Mouse (Mus musculus) lung, postnatal 0 days (tissue): ENCODE measurements around the gene Tulp3. TPM values are rescaled to one million over a fixed set of nuclear protein-coding genes. Genes with fewer than 3 reads are reported as not detected.
A peak's percentile ranks its signal among the peaks of the same experiment; 100 is the strongest.

Source experiments
- ATAC-seq: fragments of 200-750 bp; cut with Nextera tagmentation; 2 replicates; pipeline ENCODE4 v1.8.0; 2017; ENCODE audit warnings: moderate library complexity
- DNase-seq: peaks from one replicate; pipeline ENCODE4 v3.0.0-alpha.2; 2016; ENCODE audit warnings: low spot score
- H3K27ac ChIP-seq: fragments of 300-500 bp; sonication (generic); 2 replicates; pipeline ENCODE4 v1.5.1; 2014; ENCODE audit warnings: antibody characterized with exemption, mild to moderate bottlenecking, low read length, mixed read lengths
- H3K27me3 ChIP-seq: fragments of 300-500 bp; sonication (generic); replicated peaks from 2 replicates; pipeline ENCODE4 v1.6.1; 2014; ENCODE audit warnings: low read length, mixed read lengths; ENCODE audit not compliant: insufficient read depth
- H3K36me3 ChIP-seq: fragments of 300-500 bp; sonication (generic); 2 replicates; pipeline ENCODE4 v1.6.1; 2014; ENCODE audit warnings: low read length, mixed read lengths; ENCODE audit not compliant: insufficient read depth
- H3K4me1 ChIP-seq: fragments of 300-500 bp; sonication (generic); 2 replicates; pipeline ENCODE4 v1.6.1; 2014; ENCODE audit warnings: antibody characterized with exemption, low read depth, low read length, mixed read lengths; ENCODE audit not compliant: insufficient read depth
- H3K4me2 ChIP-seq: fragments of 300-500 bp; sonication (generic); replicated peaks from 2 replicates; pipeline ENCODE4 v1.6.1; 2014; ENCODE audit warnings: low read depth, mild to moderate bottlenecking, low read length, moderate library complexity, mixed read lengths
- H3K4me3 ChIP-seq: fragments of 300-500 bp; sonication (generic); 2 replicates; pipeline ENCODE4 v1.5.1; 2014; ENCODE audit warnings: low read depth, low read length
- H3K9ac ChIP-seq: fragments of 300-500 bp; sonication (generic); replicated peaks from 2 replicates; pipeline ENCODE4 v1.6.1; 2014; ENCODE audit warnings: low read depth, mild to moderate bottlenecking
- H3K9me3 ChIP-seq: fragments of 300-500 bp; sonication (generic); 2 replicates; pipeline ENCODE4 v1.6.1; 2016; ENCODE audit warnings: low read length, mixed read lengths
- CTCF ChIP-seq: IDR thresholded peaks from 2 replicates; pipeline ENCODE4 v1.5.1; 2016; ENCODE audit warnings: antibody characterized with exemption, mild to moderate bottlenecking
- EP300 ChIP-seq: IDR thresholded peaks from 2 replicates; pipeline ENCODE4 v1.6.1; 2016; ENCODE audit warnings: antibody characterized with exemption, mild to moderate bottlenecking, control low read depth
- WGBS: fragments of 180-500 bp; shearing (Covaris S2); extraction: QIAGEN DNeasy Blood & Tissue Kit; methylation state at CpG from one replicate; pipeline ENCODE4 v1.1.7; 2014; 5-methylcytosine and 5-hydroxymethylcytosine counted together
- polyA plus RNA-seq: library from polyadenylated mRNA; unstranded; fragments of >200 nt; fragmentation: Nextera tagmentation; extraction: Ambion mirVana; gene quantifications from 2 replicates; pipeline ENCODE4 v1.2.1, GENCODE M21; 2015

Gene Tulp3
- 9.5 and 10.9 TPM in 2 replicates for polyA plus RNA-seq

GRCm38 (mm10) chr6:128355726-128356416 is at the start of gene Tulp3:
Gene Tulp3, minus strand, starts transcription at chr6:128355851.
- 0 out of 2 replicates have a peak, but pooled peaks cover 3% of the 10 kb centered on the region for H3K4me1 ChIP-seq
- 4% methylated on average over 35 of the region's 42 CpGs for WGBS
- ATAC-seq: peak; percentile 100

GRCm38 (mm10) chr6:128404708-128405107 is 49.1 kb upstream of the Tulp3 start:
- DNase-seq: no peak
- Histone ChIP-seq H3K4me2 (no peak overlapping the region), H3K27ac (no peak overlapping the region), H3K9me3 (no peaks in the 10 kb centered on the region), H3K4me1 (0 out of 2 replicates have a peak, but pooled peaks cover 5% of the 10 kb centered on the region), H3K27me3 (no peaks in the 10 kb centered on the region), H3K9ac (no peak overlapping the region), H3K4me3 (no peak overlapping the region), H3K36me3 (peaks cover 9% of the 10 kb centered on the region; the same call in 1 of the 2 replicates)
- ATAC-seq: no peak
- no peak for TF ChIP-seq EP300
- WGBS: 59% methylated on average over 5 of the region's 5 CpGs

More at GRCm38 (mm10) chr6:128355726-128356416, at the start of gene Tulp3:
- TF ChIP-seq EP300: no peak
- TF ChIP-seq CTCF: 0 out of 2 replicates have a peak, but pooled peaks have one; percentile 0
- peak within 1 kb of the TSS; percentile 77 for H3K4me3 ChIP-seq
- H3K9ac ChIP-seq: peak within 1 kb of the TSS; percentile 51
- H3K36me3 ChIP-seq: no peaks in the 10 kb centered on the region
- H3K4me2 ChIP-seq: peak within 1 kb of the TSS; percentile 91
- DNase-seq: peak; percentile 97
- no peaks in the 10 kb centered on the region for H3K27me3 ChIP-seq
- H3K9me3 ChIP-seq: no peaks in the 10 kb centered on the region
- peak within 1 kb of the TSS; percentile 84 for H3K27ac ChIP-seq

DNA sequence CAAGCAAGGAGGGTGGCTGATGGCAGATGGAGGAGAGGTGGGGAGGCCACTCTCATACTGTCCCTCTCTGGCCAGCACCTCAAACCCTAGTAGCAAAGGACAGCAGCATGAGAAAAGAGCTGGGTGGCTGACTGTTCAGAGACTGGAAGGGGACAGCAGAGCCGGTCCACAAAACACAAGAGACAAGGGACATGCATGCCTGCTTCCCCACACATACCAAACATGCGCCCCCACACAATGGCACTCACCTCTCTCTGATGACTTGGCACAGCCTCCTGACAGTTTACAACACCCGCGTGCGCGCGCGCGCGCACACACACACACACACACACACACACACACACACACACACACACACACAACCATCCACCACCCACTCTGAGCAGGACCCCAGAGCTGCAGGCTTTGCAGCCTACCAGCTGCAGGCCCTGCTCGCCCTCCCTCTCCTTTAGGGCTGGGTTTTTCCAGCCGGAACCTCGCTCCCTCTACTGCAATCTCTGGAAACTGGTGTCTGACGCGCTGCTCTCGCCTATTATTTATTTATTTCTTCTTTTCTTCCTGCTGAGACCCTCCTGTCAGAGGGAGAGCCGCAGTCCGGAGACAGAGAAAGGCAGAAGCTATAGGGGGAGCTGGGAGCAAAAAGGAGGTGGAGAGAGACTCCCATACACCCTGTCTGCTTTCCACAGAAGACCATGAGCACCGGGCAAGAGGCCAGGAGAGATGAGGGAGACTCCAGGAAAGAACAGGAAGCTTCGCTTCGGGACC is 44.0 kb upstream of the Tulp3 start:
- H3K4me3 ChIP-seq: peak overlapping the region; percentile 17; the same call in 1 of the 2 replicates
- 0 out of 2 replicates have a peak, but pooled peaks have one; percentile 38 for ATAC-seq
- peak overlapping the region; percentile 52 for H3K4me2 ChIP-seq
- 25% methylated on average over 20 of the region's 21 CpGs for WGBS
- no peaks in the 10 kb centered on the region for H3K36me3 ChIP-seq
- H3K9ac ChIP-seq: no peak overlapping the region; the same call in 1 of the 2 replicates
- H3K27ac ChIP-seq: no peak overlapping the region
- TF ChIP-seq CTCF (no peak), EP300 (no peak)
- H3K27me3 ChIP-seq: no peaks in the 10 kb centered on the region
- H3K9me3 ChIP-seq: no peaks in the 10 kb centered on the region
- peak; percentile 58 for DNase-seq
- H3K4me1 ChIP-seq: 0 out of 2 replicates have a peak, but pooled peaks cover 5% of the 10 kb centered on the region

DNA sequence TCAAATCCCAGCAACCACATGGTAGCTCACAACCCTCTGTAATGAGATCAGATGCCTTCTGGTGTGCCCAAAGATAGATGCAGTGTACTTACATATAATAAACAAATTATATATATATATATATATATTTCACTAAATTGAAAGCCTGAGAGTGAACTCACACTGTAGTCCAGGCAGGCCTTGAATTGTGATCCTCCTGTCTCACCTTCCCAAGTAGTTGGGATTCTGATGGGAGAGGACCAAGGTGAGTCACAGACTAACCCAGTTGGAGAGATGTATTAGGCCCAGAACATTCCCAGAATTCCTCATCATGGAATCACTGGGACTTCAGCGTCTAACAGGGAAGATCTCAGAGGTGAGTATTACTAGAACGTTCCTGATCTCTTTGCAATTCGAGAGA is 43.3 kb upstream of the Tulp3 start, which contains the start of gene Nrip2:
Nrip2 (plus strand) TSS at position 301 of the 400 bp plus-strand sequence.
- Histone ChIP-seq H3K9me3 (no peaks in the 10 kb centered on the region), H3K27ac (no peak within 1 kb of the TSS)
- no peak for DNase-seq

GRCm38 (mm10) chr6:128397574-128398261 is 42.1 kb upstream of the Tulp3 start:
- DNase-seq: peak; percentile 24
- TF ChIP-seq EP300: no peak
- no peak for TF ChIP-seq CTCF
- Histone ChIP-seq H3K9me3 (no peaks in the 10 kb centered on the region), H3K27ac (no peak overlapping the region), H3K4me3 (no peak overlapping the region), H3K27me3 (no peaks in the 10 kb centered on the region), H3K4me2 (no peak overlapping the region), H3K36me3 (no peaks in the 10 kb centered on the region), H3K9ac (no peak overlapping the region), H3K4me1 (0 out of 2 replicates have a peak, but pooled peaks cover 5% of the 10 kb centered on the region)
- no peak for ATAC-seq
- 66% methylated on average over 7 of the region's 7 CpGs for WGBS

More for the DNA sequence above, 43.3 kb upstream of the Tulp3 start, which contains the start of gene Nrip2:
- ATAC-seq: no peak
- H3K9ac ChIP-seq: no peak within 1 kb of the TSS; the same call in 1 of the 2 replicates
- peak within 1 kb of the TSS; percentile 17; the same call in 1 of the 2 replicates for H3K4me3 ChIP-seq
- TF ChIP-seq CTCF (no peak), EP300 (no peak)
- peak within 1 kb of the TSS; percentile 52 for H3K4me2 ChIP-seq
- H3K36me3 ChIP-seq: no peaks in the 10 kb centered on the region
- 0 out of 2 replicates have a peak, but pooled peaks cover 5% of the 10 kb centered on the region for H3K4me1 ChIP-seq
- no peaks in the 10 kb centered on the region for H3K27me3 ChIP-seq
- 70% methylated on average over 3 of the region's 3 CpGs for WGBS
